Mouse (Mus musculus): ENCODE measurements around the gene Smok3c.

- TF ChIP-seq POLR2A (IDR thresholded peaks at IDR 0.05; ENCODE audit: borderline replicate concordance, extremely low read depth, low read depth, low read length): no peak
- no peak for TF ChIP-seq CTCF (IDR thresholded peaks at IDR 0.05; ENCODE audit: insufficient read depth, low read length)
Observed at GRCm38 (mm10) chr5:138088366-138088765, 35.4 kb downstream of the Smok3c start.
